Mouse (Mus musculus): ENCODE results near the gene Gm16405. TPM values are rescaled to one million over a fixed set of nuclear protein-coding genes. Genes with fewer than 3 reads are reported as not detected.
"Not testable (repeated sequence)": the region's sequence is repeated elsewhere in the genome, so short reads cannot be mapped to it uniquely, and the experiment has no call there.

Gene Gm16405
- total RNA-seq (2021) = not detected

DNA sequence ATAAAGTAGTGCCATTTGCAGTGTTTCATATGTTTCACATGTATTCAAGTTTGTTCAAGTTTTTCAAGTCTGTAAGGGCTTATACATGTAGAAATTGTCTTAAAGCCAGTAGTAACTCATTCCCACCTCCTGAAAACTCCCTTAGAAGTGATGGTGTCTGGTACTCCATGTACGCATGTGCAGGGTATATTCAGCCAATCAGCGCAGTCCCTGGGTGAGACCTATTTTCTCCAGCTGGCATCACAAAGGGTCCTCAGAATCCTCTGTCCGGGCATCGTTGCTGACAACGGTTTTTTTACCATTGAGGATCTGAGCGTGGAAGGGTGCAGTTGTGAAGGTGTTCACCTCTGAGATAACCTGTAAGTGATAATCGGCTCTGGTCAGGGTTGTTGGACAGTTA is at the start of gene Gm16405:
Gene Gm16405 (plus strand): TSS at position 301 of the 400 bp plus-strand sequence.
- not testable (repeated sequence) for DNase-seq

Other genes starting within 250 kb of the Gm16405 start
- not detected for gene Gm16430, start 91.0 kb downstream of the Gm16405 start, total RNA-seq (2021)